Mouse (Mus musculus): ENCODE results near the gene Krt33a. TPM values are rescaled to one million over a fixed set of nuclear protein-coding genes. Genes with fewer than 3 reads are reported as not detected.

Krt33a gene
- polyA plus RNA-seq (2015; fragmentation: Nextera tagmentation; extraction: Ambion mirVana) = 0.05 and 0.17 TPM in 2 replicates

GRCm38 (mm10) chr11:100016112-100016511, at the start of gene Krt33a:
Gene Krt33a, minus strand, starts transcription at chr11:100016212.
- ATAC-seq (ENCODE audit: low FRiP score, low TSS enrichment) (no peak), DNase-seq (ENCODE audit: low spot score) (no peak)
- 68% methylated on average over 4 of the region's 4 CpGs for WGBS
- H3K27ac ChIP-seq (replicated peaks) = no peak within 1 kb of the TSS
- TF ChIP-seq CTCF (IDR thresholded peaks at IDR 0.05; ENCODE audit: low read depth) (no peak), EP300 (optimal IDR thresholded peaks at IDR 0.05) (no peak)
- no peaks in the 10 kb centered on the region for H3K9me3 ChIP-seq (ENCODE audit: control insufficient read depth, low read length)
- no peaks in the 10 kb centered on the region for H3K27me3 ChIP-seq (ENCODE audit: control insufficient read depth, insufficient read depth, low read length)
- H3K9ac ChIP-seq (ENCODE audit: low read length) = no peak within 1 kb of the TSS
- H3K36me3 ChIP-seq (ENCODE audit: control insufficient read depth, insufficient read depth, low read length) = no peaks in the 10 kb centered on the region
- no peak within 1 kb of the TSS for H3K4me2 ChIP-seq (replicated peaks; ENCODE audit: low read depth)
- H3K4me1 ChIP-seq (replicated peaks; ENCODE audit: control insufficient read depth, insufficient read depth) = no peaks in the 10 kb centered on the region
- H3K4me3 ChIP-seq (ENCODE audit: low read depth, low read length) = no peak within 1 kb of the TSS

GRCm38 (mm10) chr11:100058875-100059274, 42.9 kb upstream of the Krt33a start:
- Histone ChIP-seq H3K4me1 (replicated peaks; ENCODE audit: control insufficient read depth, insufficient read depth) (no peaks in the 10 kb centered on the region), H3K9me3 (ENCODE audit: control insufficient read depth, low read length) (no peaks in the 10 kb centered on the region), H3K36me3 (ENCODE audit: control insufficient read depth, insufficient read depth, low read length) (no peaks in the 10 kb centered on the region), H3K4me2 (replicated peaks; ENCODE audit: low read depth) (no peak overlapping the region), H3K4me3 (ENCODE audit: low read depth, low read length) (no peak overlapping the region), H3K9ac (ENCODE audit: low read length) (no peak overlapping the region), H3K27me3 (ENCODE audit: control insufficient read depth, insufficient read depth, low read length) (no peaks in the 10 kb centered on the region), H3K27ac (replicated peaks) (no peak overlapping the region)
- WGBS = 78% methylated on average over 8 of the region's 8 CpGs
- TF ChIP-seq CTCF (IDR thresholded peaks at IDR 0.05; ENCODE audit: low read depth) (peak; percentile 57), EP300 (optimal IDR thresholded peaks at IDR 0.05) (no peak)
- DNase-seq (ENCODE audit: low spot score) = no peak
- no peak for ATAC-seq (ENCODE audit: low FRiP score, low TSS enrichment)

- Histone ChIP-seq H3K4me3 (ENCODE audit: low read depth, low read length) (no peak overlapping the region), H3K27me3 (ENCODE audit: control insufficient read depth, insufficient read depth, low read length) (no peaks in the 10 kb centered on the region), H3K9me3 (ENCODE audit: control insufficient read depth, low read length) (no peaks in the 10 kb centered on the region), H3K4me2 (replicated peaks; ENCODE audit: low read depth) (no peak overlapping the region), H3K36me3 (ENCODE audit: control insufficient read depth, insufficient read depth, low read length) (no peaks in the 10 kb centered on the region), H3K27ac (replicated peaks) (0 out of 2 replicates have a peak overlapping the region, but pooled peaks have one; percentile 20), H3K4me1 (replicated peaks; ENCODE audit: control insufficient read depth, insufficient read depth) (no peaks in the 10 kb centered on the region), H3K9ac (ENCODE audit: low read length) (no peak overlapping the region)
- peak; percentile 76 for ATAC-seq (ENCODE audit: low FRiP score, low TSS enrichment)
- no peak for DNase-seq (ENCODE audit: low spot score)
- no peak for TF ChIP-seq CTCF (IDR thresholded peaks at IDR 0.05; ENCODE audit: low read depth)
- peak; percentile 68 for TF ChIP-seq EP300 (optimal IDR thresholded peaks at IDR 0.05)
- WGBS = 47% methylated on average over 9 of the region's 9 CpGs
These were observed 40.0 kb upstream of the Krt33a start for GRCm38 (mm10) chr11:100055686-100056655.

- 72% methylated on average over 2 of the region's 3 CpGs for WGBS
These were observed 34.4 kb upstream of the Krt33a start, which contains the start of gene Krt31 for GRCm38 (mm10) chr11:100050451-100050850. Gene Krt31, minus strand, starts transcription at chr11:100050551.

GRCm38 (mm10) chr11:100047193-100047592, 31.2 kb upstream of the Krt33a start:
- Histone ChIP-seq H3K9ac (ENCODE audit: low read length) (no peak overlapping the region), H3K4me3 (ENCODE audit: low read depth, low read length) (no peak overlapping the region), H3K27ac (replicated peaks) (no peak overlapping the region), H3K36me3 (ENCODE audit: control insufficient read depth, insufficient read depth, low read length) (no peaks in the 10 kb centered on the region), H3K4me2 (replicated peaks; ENCODE audit: low read depth) (no peak overlapping the region), H3K4me1 (replicated peaks; ENCODE audit: control insufficient read depth, insufficient read depth) (no peaks in the 10 kb centered on the region), H3K27me3 (ENCODE audit: control insufficient read depth, insufficient read depth, low read length) (no peaks in the 10 kb centered on the region), H3K9me3 (ENCODE audit: control insufficient read depth, low read length) (no peaks in the 10 kb centered on the region)
- 59% methylated on average over 2 of the region's 2 CpGs for WGBS
- DNase-seq (ENCODE audit: low spot score) (no peak), ATAC-seq (ENCODE audit: low FRiP score, low TSS enrichment) (no peak)
- no peak for TF ChIP-seq EP300 (optimal IDR thresholded peaks at IDR 0.05)
- no peak for TF ChIP-seq CTCF (IDR thresholded peaks at IDR 0.05; ENCODE audit: low read depth)

More at GRCm38 (mm10) chr11:100050451-100050850, 34.4 kb upstream of the Krt33a start, which contains the start of gene Krt31:
- Histone ChIP-seq H3K36me3 (ENCODE audit: control insufficient read depth, insufficient read depth, low read length) (no peaks in the 10 kb centered on the region), H3K4me1 (replicated peaks; ENCODE audit: control insufficient read depth, insufficient read depth) (no peaks in the 10 kb centered on the region), H3K9ac (ENCODE audit: low read length) (no peak within 1 kb of the TSS), H3K9me3 (ENCODE audit: control insufficient read depth, low read length) (no peaks in the 10 kb centered on the region), H3K27ac (replicated peaks) (no peak within 1 kb of the TSS), H3K27me3 (ENCODE audit: control insufficient read depth, insufficient read depth, low read length) (no peaks in the 10 kb centered on the region), H3K4me2 (replicated peaks; ENCODE audit: low read depth) (no peak within 1 kb of the TSS), H3K4me3 (ENCODE audit: low read depth, low read length) (no peak within 1 kb of the TSS)
- no peak for ATAC-seq (ENCODE audit: low FRiP score, low TSS enrichment)
- no peak for TF ChIP-seq CTCF (IDR thresholded peaks at IDR 0.05; ENCODE audit: low read depth)
- TF ChIP-seq EP300 (optimal IDR thresholded peaks at IDR 0.05) = no peak
- DNase-seq (ENCODE audit: low spot score) = no peak
